Mouse (Mus musculus): Measurements from ENCODE around the gene Rcn1.

Rcn1 gene

GRCm38 (mm10) chr2:105394375-105394774, 4.7 kb downstream of the Rcn1 start:
- DNase-seq (ENCODE audit: low read depth), result no peak

- no peak for DNase-seq (ENCODE audit: low read depth)
These were observed 6.6 kb downstream of the Rcn1 start for GRCm38 (mm10) chr2:105392514-105392913.

DNA sequence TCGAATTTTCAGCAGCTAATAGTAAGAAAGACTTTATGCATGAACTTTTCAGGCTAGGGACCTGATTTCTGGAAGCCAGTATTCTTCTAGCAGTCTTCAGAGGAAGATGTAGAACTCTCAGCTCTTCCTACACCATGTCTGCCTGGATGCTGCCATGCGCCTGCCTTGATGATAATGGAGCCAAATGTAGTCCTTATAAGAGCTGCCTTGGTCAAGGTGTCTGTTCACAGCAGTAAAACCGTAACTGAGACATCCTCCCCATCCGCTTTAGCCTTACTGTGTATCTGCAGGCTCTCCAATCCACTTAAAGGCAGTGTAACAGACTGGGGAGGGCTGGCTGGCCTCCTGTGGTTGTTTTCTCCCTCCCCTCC, 7.7 kb downstream of the Rcn1 start:
- no peak for DNase-seq (ENCODE audit: low read depth)

DNA sequence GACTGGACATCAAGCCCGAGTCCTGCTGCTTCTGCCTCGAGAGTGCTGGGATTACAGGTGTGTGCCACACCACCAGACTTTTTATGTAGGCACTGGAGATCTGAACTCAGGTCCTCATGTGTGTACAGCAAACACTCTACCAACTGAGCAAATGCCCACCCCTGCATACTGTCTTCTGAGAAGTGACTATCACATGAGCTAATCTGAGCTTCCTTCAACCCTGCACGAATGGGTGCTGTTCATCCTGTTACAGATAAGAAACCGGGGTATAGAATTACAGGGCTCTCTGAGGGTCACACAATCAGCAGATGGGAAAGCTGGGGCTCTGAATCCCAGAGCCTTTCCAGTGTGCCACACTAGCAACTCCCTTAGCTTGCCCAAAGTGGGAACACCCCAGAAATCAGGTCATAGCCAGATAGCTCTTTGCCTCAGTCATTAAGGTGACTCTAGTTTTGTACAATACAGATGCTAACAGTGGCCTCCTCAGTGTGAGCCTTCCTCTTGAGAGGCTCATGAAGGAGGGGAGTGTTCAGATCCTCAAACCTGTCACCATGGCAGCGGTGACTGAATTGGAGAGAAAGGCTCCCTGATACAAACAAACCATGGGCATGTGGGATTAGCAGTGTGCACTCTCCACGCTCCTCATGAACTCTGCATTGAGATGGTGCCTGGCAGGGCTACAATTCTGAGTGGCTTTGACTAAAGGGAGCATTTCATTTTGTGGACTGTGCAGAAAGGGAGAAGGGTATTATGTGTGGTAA, 8.3 kb downstream of the Rcn1 start:
- no peak for DNase-seq (ENCODE audit: low read depth)

DNA sequence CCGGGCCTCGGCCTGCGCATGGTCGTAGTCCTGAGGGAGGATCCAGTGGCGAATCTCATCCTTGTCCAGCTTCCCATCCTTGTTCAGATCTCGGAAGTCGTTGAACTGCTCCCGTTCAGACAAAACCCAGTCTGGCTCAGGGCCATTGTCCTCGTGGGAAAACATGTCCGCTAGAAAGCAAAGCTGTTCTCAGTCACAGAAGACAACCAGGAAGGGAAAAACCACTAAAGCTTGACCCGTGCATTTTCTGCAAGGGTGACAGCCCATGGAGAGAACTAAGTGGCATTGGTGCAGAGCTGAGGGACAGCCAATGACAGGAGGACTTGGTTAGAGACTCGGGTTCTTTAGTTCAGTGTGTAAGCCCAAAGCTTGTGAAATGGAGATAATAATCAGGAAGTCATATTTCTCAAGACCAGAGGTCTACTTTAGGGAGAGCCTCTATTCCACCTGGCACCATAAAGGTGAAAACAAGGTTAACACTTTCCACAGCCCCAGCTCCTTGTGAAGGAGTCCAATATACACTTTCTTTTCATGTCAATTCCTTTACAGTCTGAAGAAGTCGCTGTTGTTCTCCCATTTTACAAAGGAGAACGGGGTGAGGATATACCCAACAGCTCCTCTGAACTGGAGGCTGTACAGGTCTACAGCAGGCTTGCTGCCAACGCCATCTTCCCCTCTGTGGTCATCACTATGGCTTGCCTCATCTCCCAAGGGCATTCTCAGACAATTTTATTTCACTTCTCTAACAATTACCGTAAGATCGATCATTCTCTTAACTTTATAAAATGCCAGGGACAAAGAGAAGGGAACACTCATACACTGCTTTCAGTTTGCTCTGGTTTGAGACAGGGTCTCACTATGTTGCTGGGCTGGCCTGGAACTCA, 9.9 kb downstream of the Rcn1 start:
- no peak for DNase-seq (ENCODE audit: low read depth)

GRCm38 (mm10) chr2:105386418-105386817, 12.7 kb downstream of the Rcn1 start:
- DNase-seq (ENCODE audit: low read depth), result no peak

DNA sequence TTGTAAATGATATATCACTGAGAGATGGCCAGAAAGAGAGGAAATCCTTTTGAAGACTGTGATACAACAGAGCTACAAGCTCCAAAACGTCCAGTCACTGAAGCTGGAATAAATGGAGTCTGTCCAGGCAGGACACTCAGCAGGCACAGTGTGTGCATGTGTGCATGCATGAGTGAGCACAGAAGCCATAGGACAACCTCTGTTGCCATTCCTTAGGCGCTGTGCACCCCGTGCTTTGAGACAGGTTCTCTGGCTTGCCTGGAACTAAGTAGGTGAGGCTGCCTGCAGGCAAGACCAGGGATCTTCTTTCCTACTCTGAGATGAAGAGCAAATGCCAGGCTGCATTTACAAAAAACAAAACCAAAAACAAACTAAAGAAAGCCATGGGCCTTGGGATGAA, 14.1 kb downstream of the Rcn1 start:
- DNase-seq (ENCODE audit: low read depth), result no peak

- no peak for DNase-seq (ENCODE audit: low read depth)
These were observed 16.1 kb downstream of the Rcn1 start for GRCm38 (mm10) chr2:105383063-105383462.

DNA sequence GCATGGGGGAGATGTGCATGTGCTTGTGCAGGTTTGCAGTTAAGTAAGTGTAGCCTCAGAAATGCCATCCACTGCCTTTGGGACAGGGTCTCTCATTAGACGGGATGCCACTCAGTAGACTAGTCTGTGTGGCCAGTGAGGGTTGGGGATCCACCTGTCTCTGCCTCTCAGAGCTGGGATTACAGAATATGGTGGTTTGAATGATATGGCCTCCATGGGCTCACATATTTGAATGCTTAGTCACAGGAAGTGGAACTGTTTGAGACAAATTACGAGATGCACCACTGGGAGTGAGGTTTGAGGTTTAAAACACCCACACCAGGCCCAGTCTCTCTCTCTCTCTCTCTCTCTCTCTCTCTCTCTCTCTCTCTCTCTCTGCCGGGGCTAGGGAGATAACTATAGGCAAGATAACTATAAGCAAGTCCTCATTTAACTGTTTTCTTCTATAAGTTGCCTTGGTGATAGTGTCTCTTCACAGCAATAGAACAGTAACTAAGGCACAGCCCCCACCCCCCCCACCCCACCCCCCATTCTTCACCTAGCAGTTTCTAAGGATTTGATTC, 18.3 kb downstream of the Rcn1 start:
- DNase-seq (ENCODE audit: low read depth), result no peak

DNA sequence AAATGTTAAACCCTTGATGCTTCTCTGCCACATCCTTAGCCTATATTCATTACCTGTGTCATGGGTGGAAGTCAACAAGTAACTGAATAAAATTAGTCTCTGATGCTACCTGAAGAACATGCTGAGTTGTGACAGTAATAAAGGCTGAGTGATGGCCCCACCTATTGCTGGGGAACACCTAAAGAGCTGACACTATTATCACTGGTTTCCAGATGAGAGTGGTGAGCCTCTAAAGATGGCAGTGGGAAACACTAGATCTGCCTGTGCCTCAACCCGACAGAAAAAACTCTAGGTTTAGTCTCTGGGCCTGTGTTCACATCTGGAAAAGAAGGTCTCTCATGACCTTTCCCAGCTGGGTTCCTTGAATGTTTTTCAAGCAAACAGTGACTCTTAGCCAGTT, 19.4 kb downstream of the Rcn1 start:
- no peak for DNase-seq (ENCODE audit: low read depth)

DNA sequence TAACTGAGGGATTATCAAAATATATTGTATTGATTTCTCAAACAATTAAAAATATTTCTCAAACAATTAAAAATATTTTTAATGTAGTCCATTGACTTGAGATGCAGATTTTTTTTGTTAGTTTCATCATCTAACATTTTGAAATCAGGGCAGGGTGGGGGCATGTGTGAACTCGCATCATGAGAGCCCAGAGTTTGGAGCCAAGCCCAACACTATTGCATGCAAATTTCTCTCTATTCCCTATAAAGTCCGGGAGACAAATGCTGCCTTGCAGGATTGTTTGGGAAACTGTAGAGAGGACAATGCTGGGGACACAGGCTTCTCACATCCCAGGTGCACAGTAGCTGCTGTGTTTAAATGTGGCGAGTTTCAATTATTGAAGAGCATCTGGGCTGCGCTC, 23.4 kb downstream of the Rcn1 start:
- no peak for DNase-seq (ENCODE audit: low read depth)

DNA sequence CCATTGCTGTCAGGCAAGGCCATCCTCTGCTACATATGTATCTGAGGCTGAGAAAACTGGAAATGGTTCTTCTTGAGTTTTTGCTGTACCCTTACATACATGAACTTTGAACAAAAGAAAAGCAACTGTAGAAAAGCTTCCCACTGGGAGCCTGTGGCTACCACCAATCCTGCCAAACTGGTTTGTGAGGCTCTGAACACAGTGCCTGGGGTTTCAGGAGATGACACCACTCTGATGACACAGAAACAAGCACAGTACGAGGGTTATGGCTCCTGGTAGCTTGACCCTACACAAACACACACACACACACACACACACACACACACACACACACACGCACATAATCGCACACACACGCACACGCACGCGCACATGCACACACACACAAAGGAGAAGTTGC, 23.9 kb downstream of the Rcn1 start:
- DNase-seq (ENCODE audit: low read depth), result no peak

- no peak for DNase-seq (ENCODE audit: low read depth)
These were observed 25.5 kb downstream of the Rcn1 start for GRCm38 (mm10) chr2:105373658-105374057.

- no peak for DNase-seq (ENCODE audit: low read depth)
These were observed 26.4 kb downstream of the Rcn1 start for GRCm38 (mm10) chr2:105372727-105373126.

- no peak for DNase-seq (ENCODE audit: low read depth)
These were observed 27.0 kb downstream of the Rcn1 start for GRCm38 (mm10) chr2:105372156-105372555.

- no peak for DNase-seq (ENCODE audit: low read depth)
These were observed 28.4 kb downstream of the Rcn1 start for GRCm38 (mm10) chr2:105370698-105371097.

DNA sequence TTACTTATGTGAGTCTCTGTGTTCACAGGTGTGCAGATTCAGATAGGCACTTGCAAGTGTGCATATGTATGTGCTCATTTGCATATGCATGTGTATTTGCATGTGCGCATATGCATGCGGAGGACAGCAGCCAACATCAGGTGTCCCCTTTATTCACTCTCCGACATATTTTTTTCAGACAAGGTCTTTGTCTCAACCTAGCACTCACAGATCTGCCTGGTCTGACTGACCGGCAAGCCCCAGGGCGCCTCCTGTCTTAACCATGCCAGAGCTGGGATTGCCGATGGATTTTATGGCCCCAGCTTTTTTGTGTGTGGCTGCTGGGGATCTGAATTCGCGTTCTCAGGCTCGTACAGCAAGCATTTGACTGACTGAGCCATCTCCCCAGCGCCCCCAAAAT, 28.9 kb downstream of the Rcn1 start:
- DNase-seq (ENCODE audit: low read depth), result no peak

DNA sequence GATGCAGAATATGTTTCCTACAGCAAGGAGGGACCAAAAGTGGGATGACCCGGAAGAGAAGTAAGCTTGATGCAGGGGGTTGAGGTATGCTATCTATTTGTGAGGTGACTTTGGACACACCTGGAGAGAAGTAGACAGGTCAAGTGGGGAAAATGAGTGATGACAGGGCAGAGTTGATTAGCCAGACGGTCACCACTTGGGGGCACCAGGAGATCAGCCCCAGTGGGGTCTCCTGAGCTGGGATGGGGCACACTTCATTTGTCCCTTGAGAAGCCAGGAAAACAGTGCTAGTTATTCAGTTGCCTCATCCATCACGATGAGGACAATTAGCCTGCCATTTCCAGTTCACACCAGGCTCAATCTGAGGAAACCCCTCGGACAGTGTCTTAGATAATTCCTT, 31.5 kb downstream of the Rcn1 start:
- no peak for DNase-seq (ENCODE audit: low read depth)

GRCm38 (mm10) chr2:105358040-105358439, 41.1 kb downstream of the Rcn1 start:
- DNase-seq (ENCODE audit: low read depth), result no peak

DNA sequence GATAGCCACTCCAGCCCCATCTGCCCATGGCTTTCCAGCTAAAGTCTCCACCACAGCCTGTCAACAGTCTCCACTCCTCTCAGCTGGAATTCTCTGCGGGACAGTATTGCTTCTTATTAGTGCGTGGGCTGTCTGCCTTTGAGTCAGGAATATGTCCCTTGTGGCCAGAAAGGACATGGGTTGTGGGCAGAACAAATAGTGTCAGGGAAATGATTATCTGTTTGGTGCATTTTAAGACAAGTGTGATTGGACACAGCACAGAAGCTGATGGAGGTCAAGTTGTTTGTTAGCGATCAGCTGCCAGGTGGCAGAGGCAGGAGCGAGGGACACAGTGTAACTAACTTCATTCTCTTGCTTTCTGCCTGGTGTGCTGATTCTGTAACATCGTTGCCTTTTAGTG, 42.3 kb downstream of the Rcn1 start:
- DNase-seq (ENCODE audit: low read depth), result no peak

DNA sequence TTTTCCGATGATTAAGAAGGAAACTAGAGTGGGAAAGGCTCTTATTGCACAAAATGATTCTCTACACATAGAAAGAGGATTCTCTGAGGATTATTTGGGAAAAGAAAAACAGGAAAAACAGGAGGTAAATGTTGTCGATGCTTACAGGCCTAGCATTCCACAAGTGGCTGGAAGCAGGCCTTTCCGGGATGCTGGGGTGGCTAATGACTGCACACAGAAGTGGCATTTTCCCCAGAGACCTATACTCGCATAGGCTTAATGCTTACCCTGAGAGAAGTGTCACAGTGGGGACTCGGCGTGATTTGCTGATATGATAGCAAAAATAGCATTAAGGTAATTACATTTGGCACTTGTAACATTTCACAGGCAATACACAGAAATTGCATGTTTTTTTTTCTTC, 50.2 kb downstream of the Rcn1 start:
- DNase-seq (ENCODE audit: low read depth), result no peak

GRCm38 (mm10) chr2:105339993-105340392, 59.1 kb downstream of the Rcn1 start:
- no peak for DNase-seq (ENCODE audit: low read depth)

Measured in c-Kit-positive CD71-positive TER-119-negative erythroid progenitor cells, embryonic 14.5 days (primary cell).